Mouse (Mus musculus) B cell, adult 2 months (primary cell): Measurements from ENCODE around the gene Pgap1.

ENCODE experiments used
- DNase-seq, 2 experiments: peaks; one replicate each; pipeline ENCODE4 v3.0.0; 2022

The Pgap1 gene

GRCm38 (mm10) chr1:54557301-54558229 lies at the start of gene Pgap1:
Gene Pgap1, minus strand, starts transcription at chr1:54557684.
- peak; percentile 86 to 89 for DNase-seq

GRCm38 (mm10) chr1:54606936-54607335 lies 49.5 kb upstream of the Pgap1 start:
- DNase-seq, result no peak

GRCm38 (mm10) chr1:54601692-54602091 lies 44.2 kb upstream of the Pgap1 start:
- DNase-seq, result no peak

GRCm38 (mm10) chr1:54600275-54600674 lies 42.8 kb upstream of the Pgap1 start:
- no peak for DNase-seq

GRCm38 (mm10) chr1:54597594-54598217 lies 40.2 kb upstream of the Pgap1 start:
- no peak for DNase-seq

- DNase-seq, result no peak
Observed at GRCm38 (mm10) chr1:54596151-54596550, 38.7 kb upstream of the Pgap1 start.

GRCm38 (mm10) chr1:54587076-54587475 lies 29.6 kb upstream of the Pgap1 start:
- no peak for DNase-seq

GRCm38 (mm10) chr1:54585971-54586555 lies 28.6 kb upstream of the Pgap1 start:
- DNase-seq, result peak; percentile 40 to 43

- peak; percentile 72 to 77 for DNase-seq
Observed at GRCm38 (mm10) chr1:54585278-54585846, 27.9 kb upstream of the Pgap1 start.

GRCm38 (mm10) chr1:54584588-54585277 lies 27.2 kb upstream of the Pgap1 start:
- peak; percentile 73 to 76 for DNase-seq

GRCm38 (mm10) chr1:54578358-54579184 lies 21.1 kb upstream of the Pgap1 start:
- peak; percentile 61 to 66 for DNase-seq

- DNase-seq, result peak; percentile 33 to 40
Observed at GRCm38 (mm10) chr1:54569102-54569501, 11.6 kb upstream of the Pgap1 start.

GRCm38 (mm10) chr1:54563923-54564322 lies 6.4 kb upstream of the Pgap1 start:
- no peak for DNase-seq

- DNase-seq, result peak in 1 of 2 experiments; percentile 16
Observed at GRCm38 (mm10) chr1:54556586-54557221, 780 bp downstream of the Pgap1 start.

GRCm38 (mm10) chr1:54555364-54556140 lies 1.9 kb downstream of the Pgap1 start:
- peak in 1 of 2 experiments; percentile 30 for DNase-seq

GRCm38 (mm10) chr1:54552621-54553020 lies 4.9 kb downstream of the Pgap1 start:
- no peak for DNase-seq

- DNase-seq, result no peak
Observed at GRCm38 (mm10) chr1:54545200-54545599, 12.3 kb downstream of the Pgap1 start.

- no peak for DNase-seq
Observed at GRCm38 (mm10) chr1:54542920-54543319, 14.6 kb downstream of the Pgap1 start.

- DNase-seq, result no peak
Observed at GRCm38 (mm10) chr1:54531170-54531569, 26.3 kb downstream of the Pgap1 start.

- no peak for DNase-seq
Observed at GRCm38 (mm10) chr1:54523717-54524116, 33.8 kb downstream of the Pgap1 start.
